Mouse (Mus musculus): ENCODE measurements around the gene Nbea. TPM values are rescaled to one million over a fixed set of nuclear protein-coding genes. Genes with fewer than 3 reads are reported as not detected.

The Nbea gene
- polyA plus RNA-seq, 1 experiment from 2014 or later: 7.5 TPM

- H3K27ac ChIP-seq (replicated peaks): no peak overlapping the region
- H3K9me3 ChIP-seq: peaks cover 4% of the 10 kb centered on the region; the same call in 1 of the 2 replicates
- no peak overlapping the region for H3K4me2 ChIP-seq
- no peak for ATAC-seq (ENCODE audit: extremely low read depth, insufficient number of reproducible peaks, low FRiP score, low TSS enrichment)
- WGBS: 61% methylated on average over 3 of the region's 3 CpGs
- peaks cover 6% of the 10 kb centered on the region; the same call in 1 of the 2 replicates for H3K36me3 ChIP-seq
- H3K4me3 ChIP-seq: no peak overlapping the region
- peaks cover 3% of the 10 kb centered on the region; the same call in 1 of the 2 replicates for H3K4me1 ChIP-seq
- no peak overlapping the region for H3K9ac ChIP-seq
- H3K27me3 ChIP-seq (replicated peaks): no peaks in the 10 kb centered on the region
Measured at GRCm38 (mm10) chr3:55824864-55825263, 358.6 kb downstream of the Nbea start.

GRCm38 (mm10) chr3:55819598-55819997, 363.9 kb downstream of the Nbea start:
- no peak overlapping the region for H3K27ac ChIP-seq (replicated peaks)
- no peak for ATAC-seq (ENCODE audit: extremely low read depth, insufficient number of reproducible peaks, low FRiP score, low TSS enrichment)
- H3K9ac ChIP-seq: no peak overlapping the region
- H3K4me3 ChIP-seq: no peak overlapping the region
- H3K4me1 ChIP-seq: peaks cover 18% of the 10 kb centered on the region
- no peaks in the 10 kb centered on the region for H3K27me3 ChIP-seq (replicated peaks)
- peaks cover 4% of the 10 kb centered on the region; the same call in 1 of the 2 replicates for H3K9me3 ChIP-seq
- no peak overlapping the region for H3K4me2 ChIP-seq
- H3K36me3 ChIP-seq: peaks cover 10% of the 10 kb centered on the region

- no peak overlapping the region for H3K4me2 ChIP-seq
- no peaks in the 10 kb centered on the region for H3K27me3 ChIP-seq (replicated peaks)
- no peak for ATAC-seq (ENCODE audit: extremely low read depth, insufficient number of reproducible peaks, low FRiP score, low TSS enrichment)
- no peak overlapping the region for H3K4me3 ChIP-seq
- no peak overlapping the region for H3K9ac ChIP-seq
- WGBS: 78% methylated on average over 2 of the region's 2 CpGs
- peaks cover 19% of the 10 kb centered on the region for H3K4me1 ChIP-seq
- H3K36me3 ChIP-seq: peaks cover 10% of the 10 kb centered on the region
- no peak overlapping the region for H3K27ac ChIP-seq (replicated peaks)
- H3K9me3 ChIP-seq: peaks cover 4% of the 10 kb centered on the region; the same call in 1 of the 2 replicates
Measured at GRCm38 (mm10) chr3:55818082-55818481, 365.4 kb downstream of the Nbea start.

- ATAC-seq (ENCODE audit: extremely low read depth, insufficient number of reproducible peaks, low FRiP score, low TSS enrichment): no peak
- peaks cover 19% of the 10 kb centered on the region for H3K4me1 ChIP-seq
- H3K4me3 ChIP-seq: no peak overlapping the region
- H3K9ac ChIP-seq: no peak overlapping the region
- peaks cover 9% of the 10 kb centered on the region for H3K36me3 ChIP-seq
- no peaks in the 10 kb centered on the region for H3K27me3 ChIP-seq (replicated peaks)
- peak overlapping the region; percentile 34 for H3K27ac ChIP-seq (replicated peaks)
- peaks cover 3% of the 10 kb centered on the region; the same call in 1 of the 2 replicates for H3K9me3 ChIP-seq
- H3K4me2 ChIP-seq: no peak overlapping the region
- WGBS: 53% methylated on average over 6 of the region's 6 CpGs
Measured at GRCm38 (mm10) chr3:55816638-55817375, 366.7 kb downstream of the Nbea start.

GRCm38 (mm10) chr3:55816096-55816495, 367.4 kb downstream of the Nbea start:
- Histone ChIP-seq H3K9me3 (no peaks in the 10 kb centered on the region), H3K9ac (no peak overlapping the region), H3K36me3 (peaks cover 4% of the 10 kb centered on the region), H3K27ac (replicated peaks) (no peak overlapping the region), H3K4me1 (peaks cover 19% of the 10 kb centered on the region), H3K4me2 (no peak overlapping the region), H3K4me3 (no peak overlapping the region), H3K27me3 (replicated peaks) (no peaks in the 10 kb centered on the region)
- no peak for ATAC-seq (ENCODE audit: extremely low read depth, insufficient number of reproducible peaks, low FRiP score, low TSS enrichment)
- WGBS: 66% methylated on average over 5 of the region's 5 CpGs

- H3K27me3 ChIP-seq (replicated peaks): no peaks in the 10 kb centered on the region
- peaks cover 4% of the 10 kb centered on the region for H3K36me3 ChIP-seq
- H3K9me3 ChIP-seq: no peaks in the 10 kb centered on the region
- H3K4me1 ChIP-seq: peaks cover 19% of the 10 kb centered on the region
- ATAC-seq (ENCODE audit: extremely low read depth, insufficient number of reproducible peaks, low FRiP score, low TSS enrichment): no peak
- no peak overlapping the region for H3K4me3 ChIP-seq
- no peak overlapping the region for H3K4me2 ChIP-seq
- H3K9ac ChIP-seq: no peak overlapping the region
- WGBS: 55% methylated on average over 5 of the region's 5 CpGs
- H3K27ac ChIP-seq (replicated peaks): no peak overlapping the region
Measured at GRCm38 (mm10) chr3:55814993-55815625, 368.4 kb downstream of the Nbea start.

- Histone ChIP-seq H3K9me3 (no peaks in the 10 kb centered on the region), H3K9ac (no peak overlapping the region), H3K4me3 (no peak overlapping the region), H3K4me2 (no peak overlapping the region), H3K4me1 (peaks cover 21% of the 10 kb centered on the region), H3K36me3 (no peaks in the 10 kb centered on the region), H3K27ac (replicated peaks) (no peak overlapping the region), H3K27me3 (replicated peaks) (0 out of 2 replicates have a peak, but pooled peaks cover 3% of the 10 kb centered on the region)
- WGBS: 74% methylated on average over 2 of the region's 2 CpGs
- no peak for ATAC-seq (ENCODE audit: extremely low read depth, insufficient number of reproducible peaks, low FRiP score, low TSS enrichment)
Measured at GRCm38 (mm10) chr3:55794768-55795167, 388.7 kb downstream of the Nbea start.

- no peak; the same call in 1 of the 2 replicates for ATAC-seq (ENCODE audit: extremely low read depth, insufficient number of reproducible peaks, low FRiP score, low TSS enrichment)
- H3K4me2 ChIP-seq: peak overlapping the region; percentile 42
- peaks cover 21% of the 10 kb centered on the region for H3K4me1 ChIP-seq
Measured at GRCm38 (mm10) chr3:55793842-55794575, 389.5 kb downstream of the Nbea start.

GRCm38 (mm10) chr3:55792251-55792650, 391.2 kb downstream of the Nbea start:
- Histone ChIP-seq H3K4me1 (peaks cover 24% of the 10 kb centered on the region), H3K27ac (replicated peaks) (no peak overlapping the region), H3K4me3 (no peak overlapping the region), H3K4me2 (no peak overlapping the region), H3K27me3 (replicated peaks) (peaks cover 12% of the 10 kb centered on the region), H3K9me3 (no peaks in the 10 kb centered on the region), H3K9ac (no peak overlapping the region), H3K36me3 (no peaks in the 10 kb centered on the region)
- ATAC-seq (ENCODE audit: extremely low read depth, insufficient number of reproducible peaks, low FRiP score, low TSS enrichment): no peak
- WGBS: 62% methylated on average over 5 of the region's 5 CpGs

More at GRCm38 (mm10) chr3:55793842-55794575, 389.5 kb downstream of the Nbea start:
- Histone ChIP-seq H3K9me3 (no peaks in the 10 kb centered on the region), H3K4me3 (no peak overlapping the region), H3K9ac (peak overlapping the region; percentile 37), H3K27me3 (replicated peaks) (peaks cover 8% of the 10 kb centered on the region; the same call in 1 of the 2 replicates), H3K27ac (replicated peaks) (peak overlapping the region; percentile 88), H3K36me3 (no peaks in the 10 kb centered on the region)
- 20% methylated on average over 7 of the region's 7 CpGs for WGBS

GRCm38 (mm10) chr3:55790609-55791008, 392.9 kb downstream of the Nbea start:
- no peaks in the 10 kb centered on the region for H3K36me3 ChIP-seq
- no peaks in the 10 kb centered on the region for H3K9me3 ChIP-seq
- no peak overlapping the region for H3K27ac ChIP-seq (replicated peaks)
- no peak overlapping the region for H3K9ac ChIP-seq
- H3K4me2 ChIP-seq: no peak overlapping the region
- peaks cover 25% of the 10 kb centered on the region for H3K4me1 ChIP-seq
- H3K27me3 ChIP-seq (replicated peaks): peaks cover 28% of the 10 kb centered on the region
- no peak overlapping the region for H3K4me3 ChIP-seq
- 85% methylated on average over 4 of the region's 4 CpGs for WGBS
- no peak for ATAC-seq (ENCODE audit: extremely low read depth, insufficient number of reproducible peaks, low FRiP score, low TSS enrichment)

- Histone ChIP-seq H3K9ac (no peak overlapping the region), H3K27ac (replicated peaks) (no peak overlapping the region), H3K27me3 (replicated peaks) (peaks cover 33% of the 10 kb centered on the region), H3K4me1 (peaks cover 22% of the 10 kb centered on the region), H3K4me2 (no peak overlapping the region), H3K36me3 (no peaks in the 10 kb centered on the region), H3K9me3 (no peaks in the 10 kb centered on the region), H3K4me3 (no peak overlapping the region)
- WGBS: 56% methylated on average over 2 of the region's 2 CpGs
- no peak for ATAC-seq (ENCODE audit: extremely low read depth, insufficient number of reproducible peaks, low FRiP score, low TSS enrichment)
Measured at GRCm38 (mm10) chr3:55789856-55790255, 393.6 kb downstream of the Nbea start.
